Mouse (Mus musculus) intestine, embryonic 14.5 days (tissue): ENCODE measurements around the gene Taf12. TPM values are rescaled to one million over a fixed set of nuclear protein-coding genes. Genes with fewer than 3 reads are reported as not detected.
"Not testable (repeated sequence)": the region's sequence is repeated elsewhere in the genome, so short reads cannot be mapped to it uniquely, and the experiment has no call there.

ENCODE experiments used
- ATAC-seq: fragments of 200-750 bp; cut with Nextera tagmentation; replicated peaks from 2 replicates; pipeline ENCODE4 v1.8.0; 2017; ENCODE audit warnings: low read depth, moderate number of reproducible peaks, moderate TSS enrichment, moderate library complexity; ENCODE audit not compliant: low FRiP score, low TSS enrichment
- DNase-seq: peaks from one replicate; pipeline ENCODE4 v3.0.0-alpha.2; 2018; ENCODE audit warnings: low spot score
- H3K27ac ChIP-seq: fragments of 300-500 bp; sonication (generic); 2 replicates; pipeline ENCODE4 v1.5.1; 2014; ENCODE audit warnings: low read depth, mild to moderate bottlenecking, control low read depth
- H3K27me3 ChIP-seq: fragments of 300-500 bp; sonication (generic); replicated peaks from 2 replicates; pipeline ENCODE4 v1.6.1; 2014; ENCODE audit warnings: low read length, control low read depth; ENCODE audit not compliant: control insufficient read depth, insufficient read depth
- H3K36me3 ChIP-seq: fragments of 300-500 bp; sonication (generic); 2 replicates; pipeline ENCODE4 v1.6.1; 2014; ENCODE audit warnings: low read length, control low read depth; ENCODE audit not compliant: control insufficient read depth, insufficient read depth
- H3K4me1 ChIP-seq: fragments of 300-500 bp; sonication (generic); replicated peaks from 2 replicates; pipeline ENCODE4 v1.6.1; 2014; ENCODE audit warnings: low read length, control low read depth, mixed read lengths; ENCODE audit not compliant: control insufficient read depth, insufficient read depth
- H3K4me2 ChIP-seq: fragments of 300-500 bp; sonication (generic); 2 replicates; pipeline ENCODE4 v1.6.1; 2014; ENCODE audit warnings: low read length
- H3K4me3 ChIP-seq: fragments of 300-500 bp; sonication (generic); 2 replicates; pipeline ENCODE4 v1.5.1; 2014; ENCODE audit warnings: low read depth, low read length, control low read depth, mixed read lengths
- H3K9ac ChIP-seq: fragments of 300-500 bp; sonication (generic); 2 replicates; pipeline ENCODE4 v1.6.1; 2014; ENCODE audit warnings: mild to moderate bottlenecking, low read length
- H3K9me3 ChIP-seq: fragments of 300-500 bp; sonication (generic); 2 replicates; pipeline ENCODE4 v1.6.1; 2016; ENCODE audit warnings: low read length, control low read depth; ENCODE audit not compliant: control insufficient read depth
- WGBS: fragments of 180-500 bp; shearing (Covaris S2); extraction: QIAGEN DNeasy Blood & Tissue Kit; methylation state at CpG from one replicate; pipeline ENCODE4 v1.1.7; 2014; 5-methylcytosine and 5-hydroxymethylcytosine counted together
- polyA plus RNA-seq: library from polyadenylated mRNA; unstranded; fragments of >200 nt; fragmentation: Nextera tagmentation; extraction: Ambion mirVana; gene quantifications from 2 replicates; pipeline ENCODE4 v1.2.1, GENCODE M21; 2014

Gene Taf12
- polyA plus RNA-seq, 1 experiment from 2014 or later, result 36.8 TPM

- Histone ChIP-seq H3K36me3 (no peaks in the 10 kb centered on the region), H3K4me2 (no peak overlapping the region), H3K4me1 (peaks cover 4% of the 10 kb centered on the region; the same call in 1 of the 2 replicates), H3K27me3 (no peaks in the 10 kb centered on the region), H3K9me3 (no peaks in the 10 kb centered on the region), H3K4me3 (no peak overlapping the region), H3K9ac (no peak overlapping the region), H3K27ac (no peak overlapping the region)
- WGBS, result 95% methylated on average over 7 of the region's 7 CpGs
- DNase-seq (no peak), ATAC-seq (no peak)
Observed at GRCm38 (mm10) chr4:132263313-132263712, 10.9 kb upstream of the Taf12 start.

- Histone ChIP-seq H3K4me3 (no peak overlapping the region), H3K9me3 (no peaks in the 10 kb centered on the region), H3K9ac (no peak overlapping the region), H3K27me3 (no peaks in the 10 kb centered on the region), H3K36me3 (no peaks in the 10 kb centered on the region), H3K4me2 (no peak overlapping the region), H3K27ac (no peak overlapping the region), H3K4me1 (peaks cover 2% of the 10 kb centered on the region; the same call in 1 of the 2 replicates)
- DNase-seq (no peak), ATAC-seq (no peak)
- WGBS, result 81% methylated on average over 3 of the region's 3 CpGs
Observed at GRCm38 (mm10) chr4:132266835-132267349, 7.3 kb upstream of the Taf12 start.

GRCm38 (mm10) chr4:132268871-132269739 lies 5.1 kb upstream of the Taf12 start:
- H3K27ac ChIP-seq, result peak overlapping the region; percentile 97; the same call in 1 of the 2 replicates
- DNase-seq, result no peak
- H3K9me3 ChIP-seq, result no peaks in the 10 kb centered on the region
- H3K36me3 ChIP-seq, result no peaks in the 10 kb centered on the region
- ATAC-seq, result peak; percentile 26; the same call in 1 of the 2 replicates
- no peak overlapping the region for H3K4me2 ChIP-seq
- H3K4me1 ChIP-seq, result peaks cover 4% of the 10 kb centered on the region; the same call in 1 of the 2 replicates
- no peak overlapping the region for H3K4me3 ChIP-seq
- H3K27me3 ChIP-seq, result no peaks in the 10 kb centered on the region
- no peak overlapping the region for H3K9ac ChIP-seq
- WGBS, result 12% methylated on average over 6 of the region's 6 CpGs

GRCm38 (mm10) chr4:132269740-132270560 lies 4.2 kb upstream of the Taf12 start:
- Histone ChIP-seq H3K9ac (peak overlapping the region; percentile 58), H3K4me2 (peak overlapping the region; percentile 58), H3K27me3 (no peaks in the 10 kb centered on the region), H3K36me3 (no peaks in the 10 kb centered on the region), H3K4me3 (peak overlapping the region; percentile 23), H3K27ac (peak overlapping the region; percentile 97), H3K4me1 (peaks cover 4% of the 10 kb centered on the region; the same call in 1 of the 2 replicates), H3K9me3 (no peaks in the 10 kb centered on the region)
- ATAC-seq, result peak; percentile 73
- peak; percentile 95 for DNase-seq
- WGBS, result under 1% methylated on average over 35 of the region's 35 CpGs

GRCm38 (mm10) chr4:132273166-132273565 lies 1.0 kb upstream of the Taf12 start:
- H3K9ac ChIP-seq, result peak overlapping the region; percentile 82
- 54% methylated on average over 2 of the region's 2 CpGs for WGBS
- ATAC-seq (no peak), DNase-seq (no peak)
- H3K27me3 ChIP-seq, result no peaks in the 10 kb centered on the region
- H3K9me3 ChIP-seq, result no peaks in the 10 kb centered on the region
- peak overlapping the region; percentile 73 for H3K4me3 ChIP-seq
- H3K27ac ChIP-seq, result no peak overlapping the region
- H3K36me3 ChIP-seq, result no peaks in the 10 kb centered on the region
- peak overlapping the region; percentile 62 for H3K4me2 ChIP-seq
- peaks cover 9% of the 10 kb centered on the region; the same call in 1 of the 2 replicates for H3K4me1 ChIP-seq

- Histone ChIP-seq H3K9ac (no peak overlapping the region), H3K4me3 (no peak overlapping the region), H3K4me2 (no peak overlapping the region), H3K36me3 (no peaks in the 10 kb centered on the region), H3K27me3 (no peaks in the 10 kb centered on the region), H3K9me3 (no peaks in the 10 kb centered on the region), H3K27ac (no peak overlapping the region), H3K4me1 (peaks cover 9% of the 10 kb centered on the region; the same call in 1 of the 2 replicates)
- DNase-seq, result no peak
- 85% methylated on average over 3 of the region's 3 CpGs for WGBS
- no peak for ATAC-seq
Observed at GRCm38 (mm10) chr4:132275949-132276348, 1.8 kb downstream of the Taf12 start.

GRCm38 (mm10) chr4:132288840-132289239 lies 14.7 kb downstream of the Taf12 start:
- H3K27me3 ChIP-seq, H3K9ac ChIP-seq, H3K4me2 ChIP-seq, H3K4me1 ChIP-seq, ATAC-seq, H3K27ac ChIP-seq, DNase-seq, H3K9me3 ChIP-seq, H3K4me3 ChIP-seq: not testable (repeated sequence)
- 63% methylated on average over 3 of the region's 5 CpGs for WGBS
- H3K36me3 ChIP-seq, result peaks cover 36% of the 10 kb centered on the region

GRCm38 (mm10) chr4:132291056-132291455 lies 16.9 kb downstream of the Taf12 start:
- Histone ChIP-seq H3K27ac (no peak overlapping the region), H3K4me1 (no peaks in the 10 kb centered on the region)
- ATAC-seq, result no peak

More at GRCm38 (mm10) chr4:132291056-132291455, 16.9 kb downstream of the Taf12 start:
- Histone ChIP-seq H3K9ac (no peak overlapping the region), H3K4me3 (no peak overlapping the region), H3K4me2 (no peak overlapping the region), H3K9me3 (peaks cover 4% of the 10 kb centered on the region; the same call in 1 of the 2 replicates), H3K36me3 (peaks cover 28% of the 10 kb centered on the region), H3K27me3 (no peaks in the 10 kb centered on the region)
- 94% methylated on average over 4 of the region's 4 CpGs for WGBS
- no peak for DNase-seq
